Mouse (Mus musculus) large intestine, adult 2 months (tissue): Measurements from ENCODE around the gene Kdm1b. TPM values are rescaled to one million over a fixed set of nuclear protein-coding genes. Genes with fewer than 3 reads are reported as not detected.

ENCODE experiments used
- DNase-seq: peaks from one replicate; pipeline ENCODE4 v3.0.0-alpha.2; 2012; ENCODE audit warnings: low read depth, low spot score
- WGBS: fragments of 180-500 bp; shearing (Covaris S2); methylation state at CpG from one replicate; pipeline ENCODE4 v1.1.7; 2018; 5-methylcytosine and 5-hydroxymethylcytosine counted together
- polyA plus RNA-seq: library from polyadenylated mRNA; depleted of rRNA; stranded (reverse); fragments of >200 nt; gene quantifications from 2 replicates; pipeline ENCODE4 v1.2.3, GENCODE M21; 2012

Kdm1b gene
- polyA plus RNA-seq, 1 experiment, result 7.0 TPM

- no peak for DNase-seq
These were observed 12.8 kb downstream of the Kdm1b start for GRCm38 (mm10) chr13:47056126-47056525.

DNA sequence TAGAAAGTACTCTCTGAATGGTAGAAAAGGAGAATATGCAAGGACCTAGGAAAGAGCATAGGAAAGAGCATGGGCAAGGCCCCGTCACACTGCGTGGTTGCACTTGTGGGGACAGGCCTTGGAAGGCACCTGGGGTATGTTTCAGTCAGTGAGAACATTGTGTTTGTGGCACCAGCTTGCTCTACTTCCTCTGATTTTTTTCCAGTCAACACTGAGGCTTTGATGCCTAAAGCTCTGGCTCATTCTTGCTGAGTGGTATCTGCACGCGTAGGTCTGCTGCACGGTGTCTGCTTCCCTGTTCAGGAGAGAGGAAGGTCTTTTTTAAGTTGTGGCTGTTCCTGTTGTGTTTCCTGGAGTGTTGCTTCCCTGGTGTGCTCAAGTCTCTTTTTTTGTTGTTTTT lies 13.5 kb downstream of the Kdm1b start:
- WGBS, result 96% methylated on average over 5 of the region's 5 CpGs
- DNase-seq, result no peak

More at GRCm38 (mm10) chr13:47056126-47056525, 12.8 kb downstream of the Kdm1b start:
- 87% methylated on average over 11 of the region's 11 CpGs for WGBS

DNA sequence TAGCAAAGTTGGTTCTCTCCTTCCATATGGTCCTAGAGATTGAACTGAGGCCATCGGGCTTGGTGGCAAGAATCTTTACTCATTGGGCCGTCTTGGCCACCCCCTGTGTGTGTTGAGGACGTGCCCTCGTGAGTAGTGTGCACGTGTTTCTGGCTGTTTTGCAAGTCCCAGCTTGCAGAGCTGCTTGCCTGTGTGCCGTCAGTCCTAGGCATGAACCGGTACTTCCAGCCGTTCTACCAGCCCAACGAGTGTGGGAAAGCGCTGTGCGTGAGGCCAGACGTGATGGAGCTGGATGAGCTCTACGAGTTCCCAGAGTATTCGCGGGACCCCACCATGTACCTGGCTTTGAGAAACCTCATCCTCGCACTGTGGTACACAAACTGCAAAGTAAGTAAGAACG lies 19.5 kb downstream of the Kdm1b start:
- no peak for DNase-seq
- WGBS, result 96% methylated on average over 17 of the region's 17 CpGs

DNA sequence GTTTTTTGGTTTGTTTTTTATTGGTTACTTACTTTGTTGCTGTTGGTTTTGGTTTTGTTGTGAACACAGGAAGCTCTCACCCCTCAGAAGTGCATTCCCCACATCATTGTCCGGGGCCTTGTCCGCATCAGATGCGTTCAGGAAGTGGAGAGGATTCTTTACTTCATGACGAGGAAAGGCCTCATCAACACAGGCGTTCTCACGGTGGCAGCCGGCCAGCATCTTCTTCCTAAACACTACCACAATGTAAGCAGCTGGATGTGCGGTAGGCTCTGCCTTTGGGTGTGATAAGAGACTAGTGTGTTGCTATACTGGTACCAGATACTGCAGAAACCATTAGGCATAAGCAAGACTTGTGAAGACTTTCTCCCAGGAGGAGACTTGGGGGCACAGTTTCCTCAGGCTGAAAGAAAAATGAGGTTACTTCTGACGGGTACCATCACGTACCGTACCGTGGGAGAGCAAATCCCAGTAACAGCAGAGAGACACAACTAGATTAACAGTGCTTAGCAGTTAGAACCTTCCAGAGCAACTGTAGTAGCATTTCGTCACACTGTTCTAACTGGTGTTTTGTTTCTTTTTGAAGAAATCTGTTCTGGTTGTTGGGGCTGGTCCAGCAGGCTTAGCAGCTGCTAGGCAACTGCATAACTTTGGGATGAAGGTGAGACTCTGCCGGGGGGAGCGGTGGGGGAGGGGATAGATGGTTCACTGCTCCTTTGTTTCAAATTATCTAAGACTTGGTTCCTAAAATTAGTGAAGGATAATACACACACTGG lies 20.9 kb downstream of the Kdm1b start:
- DNase-seq, result no peak
- 75% methylated on average over 15 of the region's 15 CpGs for WGBS

DNA sequence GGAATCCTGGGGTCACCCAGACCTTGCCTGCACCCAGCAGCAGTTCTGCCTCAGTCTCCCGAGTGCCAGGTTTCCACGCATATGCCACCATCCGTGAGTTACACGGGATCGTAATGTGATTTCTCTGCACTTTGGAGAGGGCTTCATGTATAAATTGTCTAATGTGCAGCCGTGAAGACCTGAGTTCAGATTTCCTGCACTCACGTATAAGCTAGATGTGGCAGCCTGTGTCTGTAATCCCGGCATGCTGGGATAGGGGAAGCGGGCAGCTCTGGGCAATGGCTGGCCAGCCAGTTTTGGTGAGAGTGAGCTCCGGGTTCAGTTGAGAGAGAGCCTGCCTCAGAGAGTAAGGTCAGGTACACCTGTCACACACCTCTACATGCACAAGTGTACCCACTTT lies 23.2 kb downstream of the Kdm1b start:
- 94% methylated on average over 10 of the region's 10 CpGs for WGBS
- DNase-seq, result no peak

DNA sequence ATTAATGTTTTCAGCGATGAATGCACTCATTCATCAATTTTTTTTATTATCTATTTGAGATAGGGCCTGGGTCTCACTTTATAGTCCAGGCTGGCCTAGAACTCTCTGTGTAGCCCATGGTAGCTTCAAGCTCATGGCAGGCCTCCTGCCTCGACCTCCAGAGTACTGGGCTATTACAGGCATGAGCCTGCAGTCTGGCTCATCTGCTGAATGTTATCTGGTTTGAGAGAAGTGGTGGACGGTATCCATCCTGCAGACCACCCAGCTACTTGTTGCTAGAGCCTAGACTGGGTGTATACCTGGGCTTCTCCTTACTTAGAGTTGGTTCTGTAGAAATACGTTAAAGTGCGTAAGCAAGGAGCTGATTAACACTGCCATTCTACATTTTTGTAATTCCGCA lies 23.7 kb downstream of the Kdm1b start:
- DNase-seq, result no peak
- WGBS, result 94% methylated on average over 6 of the region's 6 CpGs

GRCm38 (mm10) chr13:47070329-47071080 lies 27.2 kb downstream of the Kdm1b start:
- 80% methylated on average over 15 of the region's 15 CpGs for WGBS
- DNase-seq, result no peak

DNA sequence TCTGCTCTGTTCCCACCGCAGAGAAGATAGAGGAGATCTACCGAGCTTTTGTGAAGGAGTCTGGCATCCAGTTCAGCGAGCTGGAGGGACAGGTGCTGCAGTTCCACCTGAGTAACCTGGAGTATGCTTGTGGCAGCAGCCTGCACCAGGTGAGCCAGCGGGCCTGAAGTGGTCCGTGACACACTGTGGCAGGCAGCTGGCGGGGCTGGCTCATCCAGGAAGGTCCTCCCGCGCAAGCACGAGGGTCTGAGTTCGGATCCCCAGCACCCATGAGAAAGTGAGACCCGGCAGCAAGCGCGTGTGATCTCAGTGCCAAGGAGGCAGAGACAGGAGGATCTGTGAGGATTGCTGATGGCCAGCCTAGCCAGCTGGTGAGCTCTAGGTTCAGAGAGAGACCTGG lies 28.6 kb downstream of the Kdm1b start:
- no peak for DNase-seq
- WGBS, result 94% methylated on average over 13 of the region's 13 CpGs

- 96% methylated on average over 5 of the region's 5 CpGs for WGBS
- no peak for DNase-seq
These were observed 29.2 kb downstream of the Kdm1b start for GRCm38 (mm10) chr13:47072484-47072883.

GRCm38 (mm10) chr13:47076156-47076555 lies 32.9 kb downstream of the Kdm1b start:
- 77% methylated on average over 5 of the region's 5 CpGs for WGBS
- no peak for DNase-seq

GRCm38 (mm10) chr13:47077367-47077766 lies 34.1 kb downstream of the Kdm1b start:
- DNase-seq, result no peak

- no peak for DNase-seq
- WGBS, result 82% methylated on average over 5 of the region's 5 CpGs
These were observed 35.5 kb downstream of the Kdm1b start for GRCm38 (mm10) chr13:47078799-47079198.

GRCm38 (mm10) chr13:47080905-47081505 lies 37.7 kb downstream of the Kdm1b start:
- WGBS, result 92% methylated on average over 4 of the region's 4 CpGs
- no peak for DNase-seq

GRCm38 (mm10) chr13:47088433-47088832 lies 45.1 kb downstream of the Kdm1b start:
- no peak for DNase-seq
- WGBS, result 98% methylated on average over 1 of the region's 1 CpGs

GRCm38 (mm10) chr13:47089271-47089670 lies 46.0 kb downstream of the Kdm1b start:
- WGBS, result 52% methylated on average over 2 of the region's 2 CpGs
- no peak for DNase-seq

DNA sequence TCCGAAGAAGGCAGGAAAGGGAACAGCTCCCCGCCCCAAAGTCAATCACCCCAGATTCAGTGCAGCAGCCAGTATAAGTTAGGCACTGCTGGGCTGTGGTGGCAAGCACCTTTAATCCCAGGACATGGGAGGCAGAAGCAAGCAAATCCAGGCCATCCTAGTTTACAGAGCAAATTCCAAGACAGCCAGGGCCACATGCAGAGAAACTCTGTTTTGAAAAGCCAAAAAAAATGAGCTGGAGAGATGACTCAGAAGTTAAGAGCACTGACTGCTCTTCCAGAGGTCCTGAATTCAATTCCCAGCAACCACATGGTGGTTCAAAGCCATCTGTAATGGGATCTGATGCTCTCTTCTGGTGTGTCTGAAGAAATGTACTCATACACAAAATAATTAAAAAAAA lies 50.5 kb downstream of the Kdm1b start:
- 83% methylated on average over 2 of the region's 2 CpGs for WGBS
- DNase-seq, result no peak

GRCm38 (mm10) chr13:47096591-47096990 lies 53.3 kb downstream of the Kdm1b start:
- DNase-seq, result no peak
- 82% methylated on average over 2 of the region's 2 CpGs for WGBS

GRCm38 (mm10) chr13:47099265-47099664 lies 56.0 kb downstream of the Kdm1b start:
- WGBS, result 63% methylated on average over 7 of the region's 7 CpGs

DNA sequence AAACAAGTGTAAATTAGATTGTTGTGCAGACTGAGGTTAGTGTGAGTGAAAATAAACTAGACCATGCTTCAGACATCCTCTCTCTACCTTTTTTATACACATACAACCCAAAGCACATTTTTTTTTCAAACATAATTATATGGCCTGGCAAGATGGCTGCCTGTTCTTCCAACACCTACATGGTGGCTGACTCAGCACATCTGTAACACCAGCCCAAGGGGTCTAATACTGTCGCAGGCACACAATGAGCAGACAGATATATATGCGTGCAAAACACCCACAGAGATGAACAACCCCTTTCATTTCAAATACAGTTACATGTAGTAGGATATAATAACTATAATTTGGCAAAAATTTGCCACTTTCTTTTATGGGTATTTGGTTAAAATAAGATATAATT lies 57.3 kb downstream of the Kdm1b start:
- WGBS, result 91% methylated on average over 2 of the region's 2 CpGs
- DNase-seq, result no peak

More at GRCm38 (mm10) chr13:47099265-47099664, 56.0 kb downstream of the Kdm1b start:
- DNase-seq, result no peak

- 15% methylated on average over 2 of the region's 2 CpGs for WGBS
- DNase-seq, result no peak
These were observed 60.8 kb downstream of the Kdm1b start for GRCm38 (mm10) chr13:47104146-47104545.
